Mouse (Mus musculus) embryo, embryonic 11.5 days (tissue): ENCODE measurements around the gene Cpm.

ENCODE experiments used
- DNase-seq: peaks from one replicate; pipeline ENCODE4 v3.0.0-alpha.2; 2012; ENCODE audit warnings: low read depth, low spot score

The Cpm gene

DNA sequence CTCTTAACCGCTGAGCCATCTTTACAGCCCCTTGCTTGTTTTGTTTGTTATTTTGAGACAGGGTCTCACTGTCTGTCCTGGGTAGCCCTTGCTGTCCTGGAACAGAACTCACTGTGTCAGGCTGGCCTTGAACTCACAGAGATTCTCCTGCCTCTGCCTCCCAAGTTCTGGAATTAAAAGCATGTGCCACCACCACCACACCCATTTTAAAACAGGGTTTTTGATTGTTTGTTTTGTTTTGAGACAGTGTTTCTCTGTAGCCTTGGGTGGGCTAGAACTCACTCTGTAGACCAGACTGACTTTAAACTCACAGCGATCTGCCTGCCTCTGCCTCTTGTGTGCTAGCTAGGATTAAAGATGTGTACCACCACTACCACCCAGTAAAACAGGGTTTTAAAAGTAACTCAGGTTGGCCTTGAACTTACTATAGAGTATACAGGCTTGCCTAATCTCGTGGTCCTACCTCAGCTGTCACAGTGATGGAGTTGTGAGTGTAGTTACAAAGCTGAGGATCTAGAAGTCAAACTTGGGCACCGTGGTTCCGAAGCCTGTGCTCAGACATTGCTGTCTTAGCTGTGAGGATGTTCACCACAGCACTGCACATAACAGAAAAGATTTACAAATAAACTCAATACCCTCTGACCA, 4.4 kb downstream of the Cpm start:
- no peak for DNase-seq

GRCm38 (mm10) chr10:117634323-117635030, 5.2 kb downstream of the Cpm start:
- no peak for DNase-seq

DNA sequence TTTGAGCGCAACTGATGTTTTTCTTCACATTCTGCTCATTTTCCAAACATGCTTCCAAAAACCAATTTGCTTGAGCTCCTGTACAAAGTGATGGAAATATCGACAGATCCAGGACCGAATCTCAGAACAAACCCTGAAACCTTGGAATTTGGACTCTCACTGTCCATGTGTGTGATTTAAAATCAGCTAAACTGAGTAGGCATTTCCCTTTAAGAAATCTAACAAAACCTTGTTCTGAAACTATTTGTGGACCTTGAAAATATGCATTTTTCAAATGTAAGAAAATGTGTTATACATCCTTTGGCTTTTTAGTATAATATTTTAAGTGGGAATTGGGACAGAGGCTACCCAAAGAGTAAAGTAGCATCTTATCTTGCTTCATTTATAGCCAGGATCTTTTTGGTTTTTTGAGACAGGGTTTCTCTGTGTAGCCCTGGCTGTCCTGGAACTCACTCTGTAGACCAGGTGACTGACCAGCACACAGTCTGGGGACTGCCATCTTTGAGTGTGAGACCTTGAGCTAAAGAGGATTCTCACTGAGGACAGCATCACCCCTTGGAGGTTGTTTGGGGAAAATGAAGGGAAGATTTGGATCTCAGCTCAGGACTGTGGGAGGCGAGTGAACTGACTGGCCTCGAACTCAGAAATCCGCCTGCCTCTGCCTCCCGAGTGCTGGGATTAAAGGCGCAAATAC, 5.9 kb downstream of the Cpm start:
- DNase-seq: no peak

DNA sequence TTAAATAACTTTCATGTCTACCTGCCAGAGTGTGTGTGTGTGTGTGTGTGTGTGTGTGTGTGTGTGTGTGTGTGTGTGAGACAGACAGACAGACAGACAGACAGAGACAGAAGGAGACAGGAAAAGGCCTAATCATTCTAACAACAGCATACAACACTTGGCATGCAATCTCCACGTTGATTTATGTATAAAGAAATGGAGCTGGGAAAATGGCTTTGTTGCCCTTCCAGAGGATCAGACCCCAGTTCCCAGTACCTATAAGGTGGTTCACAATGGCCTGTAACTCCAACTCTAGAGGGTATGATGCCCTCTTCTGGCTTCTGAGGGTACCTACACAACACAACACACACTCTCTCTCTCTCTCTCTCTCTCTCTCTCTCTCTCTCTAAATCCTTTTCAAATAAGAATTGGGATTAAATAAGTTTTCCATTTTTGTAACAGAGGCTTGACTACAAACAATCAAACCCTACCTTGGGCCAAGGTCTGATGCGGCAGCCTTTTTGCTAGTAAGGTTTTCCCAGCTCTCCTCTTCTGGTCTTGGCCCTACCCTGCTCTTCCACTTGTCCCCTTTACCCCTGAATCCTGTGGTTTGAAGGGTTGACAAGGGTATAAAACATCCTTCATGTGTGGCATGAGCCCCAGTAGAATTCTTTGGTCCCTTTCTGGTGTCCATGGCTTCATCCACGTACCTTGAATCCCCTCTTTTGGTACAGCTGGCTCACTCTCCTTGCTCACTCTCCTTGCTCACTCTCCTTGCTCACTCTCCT, 6.7 kb downstream of the Cpm start:
- no peak for DNase-seq

- DNase-seq: no peak
These were observed 7.9 kb downstream of the Cpm start for GRCm38 (mm10) chr10:117637062-117637744.

GRCm38 (mm10) chr10:117637745-117638577, 8.7 kb downstream of the Cpm start:
- DNase-seq: no peak

GRCm38 (mm10) chr10:117638578-117639220, 9.4 kb downstream of the Cpm start:
- no peak for DNase-seq

DNA sequence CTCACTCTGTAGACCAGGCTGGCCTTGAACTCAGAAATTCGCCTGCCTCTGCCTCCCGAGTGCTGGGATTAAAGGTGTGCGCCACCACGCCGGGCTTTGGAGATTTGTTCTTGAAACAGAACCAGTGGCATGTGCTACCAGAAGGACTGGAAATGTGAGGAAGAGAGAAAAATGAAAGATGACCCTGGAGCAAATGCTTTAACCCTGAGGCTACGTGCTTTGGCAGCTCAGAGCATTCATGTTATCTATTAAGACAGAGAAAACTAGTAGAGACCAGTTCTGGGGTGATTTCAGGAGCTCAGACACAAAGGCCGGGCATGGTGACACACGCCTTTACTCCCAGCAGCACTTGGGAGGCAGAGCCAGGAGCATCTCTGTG, 9.9 kb downstream of the Cpm start:
- no peak for DNase-seq

GRCm38 (mm10) chr10:117639899-117640594, 10.7 kb downstream of the Cpm start:
- no peak for DNase-seq

- DNase-seq: no peak
These were observed 11.3 kb downstream of the Cpm start for GRCm38 (mm10) chr10:117640595-117641078.

- no peak for DNase-seq
These were observed 12.3 kb downstream of the Cpm start for GRCm38 (mm10) chr10:117641400-117642200.

DNA sequence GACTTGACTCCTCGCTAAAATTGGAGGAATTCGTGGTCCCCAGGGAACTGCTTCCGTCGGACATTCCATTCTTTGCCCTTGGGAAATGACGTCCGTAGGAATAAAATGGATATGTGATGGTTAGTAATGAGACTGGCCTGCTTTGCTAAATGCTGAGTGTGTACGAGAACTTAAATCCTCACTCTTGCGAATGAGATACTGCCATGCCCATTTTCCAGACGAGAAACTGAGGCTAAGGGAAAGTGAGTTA, 12.8 kb downstream of the Cpm start:
- DNase-seq: no peak

GRCm38 (mm10) chr10:117642491-117643262, 13.4 kb downstream of the Cpm start:
- no peak for DNase-seq

GRCm38 (mm10) chr10:117643302-117643701, 14.0 kb downstream of the Cpm start:
- DNase-seq: no peak

DNA sequence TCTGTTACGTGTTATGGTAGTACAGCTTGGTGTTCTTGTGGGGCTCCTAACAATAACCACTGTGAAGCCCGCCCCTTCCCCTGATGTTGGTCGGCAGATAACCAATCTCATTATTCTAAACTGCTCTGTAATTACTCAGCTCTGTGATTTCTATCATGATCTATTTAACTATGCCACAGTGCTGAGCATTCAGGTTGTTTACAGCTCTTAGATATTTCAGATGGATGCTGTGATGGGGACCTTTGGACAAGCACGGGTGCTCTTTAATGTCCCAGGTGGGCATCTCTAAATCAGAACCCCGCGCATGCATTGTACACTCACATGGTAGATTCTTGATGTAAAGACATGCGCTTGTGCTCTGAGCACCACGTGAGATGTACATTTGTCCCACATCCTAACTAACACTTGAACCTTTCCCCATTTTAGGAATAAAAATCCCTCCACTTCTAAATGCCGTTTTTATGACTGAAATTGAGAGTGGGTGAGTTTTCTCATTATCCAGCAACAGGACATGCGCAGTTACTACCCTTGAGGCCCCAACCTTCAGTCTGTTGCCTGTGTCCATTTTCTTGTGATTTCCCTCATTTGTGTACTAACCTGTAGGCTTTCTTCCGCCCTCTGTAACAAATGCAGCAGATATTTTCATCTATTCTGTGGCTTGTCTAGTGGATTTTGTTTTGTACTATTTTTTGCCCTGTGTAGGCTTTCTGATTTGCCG, 14.6 kb downstream of the Cpm start:
- no peak for DNase-seq

- no peak for DNase-seq
These were observed 15.1 kb downstream of the Cpm start for GRCm38 (mm10) chr10:117644429-117644748.

GRCm38 (mm10) chr10:117644828-117645227, 15.5 kb downstream of the Cpm start:
- DNase-seq: no peak
